Mouse (Mus musculus) cerebellum, adult 9-11 months (tissue): Measurements from ENCODE around the gene Cdk6.
"Not testable (repeated sequence)": the region's sequence is repeated elsewhere in the genome, so short reads cannot be mapped to it uniquely, and the experiment has no call there.

Experiments
- DNase-seq: peaks from one replicate; pipeline ENCODE4 v3.0.0; 2022

Gene Cdk6

GRCm38 (mm10) chr5:3516481-3517075 lies 175.3 kb downstream of the Cdk6 start:
- DNase-seq = no peak

- no peak for DNase-seq
These were observed 179.4 kb downstream of the Cdk6 start for GRCm38 (mm10) chr5:3520493-3521359.

GRCm38 (mm10) chr5:3521741-3522140 lies 180.5 kb downstream of the Cdk6 start:
- no peak for DNase-seq

- no peak for DNase-seq
These were observed 181.5 kb downstream of the Cdk6 start for GRCm38 (mm10) chr5:3522826-3523225.

- no peak for DNase-seq
These were observed 185.9 kb downstream of the Cdk6 start for GRCm38 (mm10) chr5:3527041-3527691.

GRCm38 (mm10) chr5:3529585-3530189 lies 188.4 kb downstream of the Cdk6 start:
- DNase-seq = no peak

GRCm38 (mm10) chr5:3532048-3532447 lies 190.8 kb downstream of the Cdk6 start:
- not testable (repeated sequence) for DNase-seq

GRCm38 (mm10) chr5:3536592-3537212 lies 195.4 kb downstream of the Cdk6 start:
- no peak for DNase-seq

- no peak for DNase-seq
These were observed 197.5 kb downstream of the Cdk6 start for GRCm38 (mm10) chr5:3538505-3539472.

GRCm38 (mm10) chr5:3541871-3542270 lies 200.6 kb downstream of the Cdk6 start:
- no peak for DNase-seq

- peak; percentile 93 for DNase-seq
These were observed 202.6 kb downstream of the Cdk6 start, which contains the start of gene Fam133b for GRCm38 (mm10) chr5:3543629-3544479. Fam133b (plus strand) TSS chr5:3543833.

GRCm38 (mm10) chr5:3544480-3544769 lies 203.1 kb downstream of the Cdk6 start:
- DNase-seq = no peak

- DNase-seq = no peak
These were observed 204.9 kb downstream of the Cdk6 start for GRCm38 (mm10) chr5:3546226-3546625.

- no peak for DNase-seq
These were observed 210.2 kb downstream of the Cdk6 start for GRCm38 (mm10) chr5:3551481-3551880.

GRCm38 (mm10) chr5:3554198-3554597 lies 212.9 kb downstream of the Cdk6 start:
- DNase-seq = no peak

- no peak for DNase-seq
These were observed 230.0 kb downstream of the Cdk6 start, which contains the start of gene 1700109H08Rik for GRCm38 (mm10) chr5:3571266-3571665. 1700109H08Rik (plus strand) TSS chr5:3571566.

- no peak for DNase-seq
These were observed 233.5 kb downstream of the Cdk6 start for GRCm38 (mm10) chr5:3574825-3575224.

- DNase-seq = no peak
These were observed 236.7 kb downstream of the Cdk6 start for GRCm38 (mm10) chr5:3577939-3578338.

GRCm38 (mm10) chr5:3579066-3579465 lies 237.8 kb downstream of the Cdk6 start:
- no peak for DNase-seq
